Mouse (Mus musculus): ENCODE measurements around the gene Upf3a.
"Not testable (repeated sequence)": the region's sequence is repeated elsewhere in the genome, so short reads cannot be mapped to it uniquely, and the experiment has no call there.

Gene Upf3a

DNA sequence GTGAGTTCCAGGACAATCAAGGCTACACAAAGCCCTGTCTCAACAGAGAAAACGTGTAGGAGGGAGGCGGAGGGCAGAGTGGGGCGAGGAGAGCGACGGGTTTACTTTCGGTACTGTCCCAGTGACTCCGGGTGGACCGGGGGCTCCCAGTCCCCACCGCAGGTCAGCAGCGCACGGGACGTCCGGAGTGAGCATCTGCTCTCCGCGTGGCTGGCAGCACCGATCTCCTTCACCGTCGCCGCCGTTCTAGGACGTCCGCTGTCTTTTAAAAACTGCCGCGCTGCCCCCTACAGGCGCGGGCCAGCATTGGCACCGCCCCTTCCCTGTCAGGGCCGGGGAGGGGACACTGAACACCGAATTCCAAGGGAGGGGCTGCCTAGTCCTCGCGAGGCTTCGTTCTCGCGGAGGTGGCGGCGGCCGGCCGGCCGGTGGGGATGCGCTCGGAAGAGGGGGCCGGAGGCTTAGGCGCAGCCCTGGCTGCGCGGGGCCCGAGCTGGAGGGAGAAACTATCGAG, at the start of gene Upf3a:
TSS of gene Upf3a (plus strand) at position 366 of the 514 bp plus-strand sequence.
- peak; percentile 86 for DNase-seq (ENCODE audit: low read depth, low spot score)

DNA sequence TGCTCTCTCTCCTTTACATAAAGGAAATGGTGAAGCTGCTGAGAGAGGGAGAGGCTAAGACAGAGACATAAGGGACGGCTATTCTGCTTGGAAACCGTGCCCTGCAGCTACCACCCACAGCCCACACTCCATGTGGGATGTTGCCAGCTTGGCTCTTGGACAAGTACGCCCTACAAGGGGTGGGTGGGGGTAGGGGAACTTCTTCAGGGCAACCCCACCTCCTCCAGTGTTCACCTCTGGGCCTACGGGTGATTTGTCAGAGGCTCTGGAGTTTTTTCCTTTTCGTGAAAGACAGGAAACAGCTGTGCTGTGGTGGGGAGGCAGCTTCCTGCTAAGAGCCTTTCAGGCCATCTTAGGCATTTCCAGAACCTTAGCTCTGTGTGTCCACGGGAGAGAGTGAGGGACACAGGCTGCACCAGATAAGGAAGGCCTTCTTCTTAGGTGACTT, 45.1 kb upstream of the Upf3a start:
- no peak for DNase-seq (ENCODE audit: low read depth, low spot score)

DNA sequence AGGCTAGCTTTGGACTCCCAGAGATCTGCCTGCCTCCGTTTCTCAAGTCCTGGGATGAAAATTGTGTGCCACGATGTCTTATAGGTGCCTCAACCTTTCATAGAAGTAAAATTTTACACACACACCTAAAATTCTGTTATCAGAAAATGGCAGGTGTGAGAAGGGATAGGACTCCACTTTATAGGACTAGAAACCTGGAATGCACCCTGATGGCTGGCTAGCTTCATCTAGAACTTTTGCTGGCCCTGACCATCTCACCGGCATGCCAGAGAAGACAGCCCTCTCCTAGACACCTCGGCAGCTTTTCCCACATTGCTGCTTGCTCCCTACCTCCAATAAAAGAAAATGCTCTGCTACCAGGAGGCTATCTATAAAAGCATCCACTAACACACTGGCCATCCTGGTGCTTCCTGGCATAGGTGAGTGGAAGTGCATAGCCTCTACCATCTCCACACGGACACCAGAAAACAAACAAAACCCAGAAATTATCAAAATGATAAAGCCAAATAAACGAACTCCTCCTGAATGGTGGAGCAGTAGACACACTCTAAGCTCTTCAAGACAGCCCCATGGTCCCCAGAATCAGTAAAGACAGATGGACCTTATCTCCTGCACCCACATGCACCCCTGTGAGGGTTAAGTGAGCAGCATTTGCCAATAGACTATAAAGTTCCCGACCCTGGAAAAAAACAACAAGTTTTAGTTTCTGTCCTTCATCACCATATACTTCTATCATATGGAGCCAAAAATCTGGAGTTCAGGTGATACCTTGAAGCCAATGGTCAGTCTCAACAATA, 44.4 kb upstream of the Upf3a start:
- peak; percentile 60 for DNase-seq (ENCODE audit: low read depth, low spot score)

DNA sequence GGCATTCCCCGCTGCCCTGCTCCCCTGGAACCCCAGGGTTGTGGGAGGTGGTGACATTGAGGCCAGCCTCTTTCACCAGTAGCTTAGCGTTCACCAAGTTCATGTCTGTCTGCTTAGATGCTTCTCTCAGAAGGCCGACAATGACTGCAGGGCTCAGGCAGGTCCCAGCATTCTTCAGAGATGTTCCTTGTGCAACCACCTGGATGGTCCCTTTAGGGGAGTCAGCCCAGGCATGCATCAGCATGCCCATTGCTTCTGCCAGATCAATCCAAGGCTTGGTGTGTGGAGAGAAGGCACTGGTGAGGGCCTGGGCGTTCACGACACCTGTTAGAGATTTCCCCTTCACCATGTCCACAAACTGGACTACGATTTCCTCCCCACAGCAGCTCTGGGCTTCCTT, 39.2 kb upstream of the Upf3a start:
- not testable (repeated sequence) for DNase-seq (ENCODE audit: low read depth, low spot score)

DNA sequence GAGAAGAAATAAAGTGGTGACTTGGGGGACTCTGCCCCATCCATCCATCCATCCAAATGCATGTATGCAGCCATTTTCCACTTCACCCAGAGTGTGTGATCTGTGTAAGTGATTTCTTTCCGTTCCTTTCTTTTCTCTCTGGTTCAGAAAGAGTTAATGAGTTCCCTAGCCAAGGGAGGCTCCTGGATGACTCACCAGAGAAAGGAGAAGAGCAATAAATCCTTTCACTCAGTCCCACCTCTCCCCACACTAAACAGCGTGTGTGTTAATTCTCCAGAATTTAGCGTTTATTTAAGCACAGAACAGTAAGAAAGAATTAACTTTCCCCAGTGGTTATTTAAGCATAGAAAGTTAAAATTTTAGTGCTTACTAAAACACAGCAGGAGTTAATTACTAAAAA, 37.8 kb upstream of the Upf3a start:
- no peak for DNase-seq (ENCODE audit: low read depth, low spot score)

DNA sequence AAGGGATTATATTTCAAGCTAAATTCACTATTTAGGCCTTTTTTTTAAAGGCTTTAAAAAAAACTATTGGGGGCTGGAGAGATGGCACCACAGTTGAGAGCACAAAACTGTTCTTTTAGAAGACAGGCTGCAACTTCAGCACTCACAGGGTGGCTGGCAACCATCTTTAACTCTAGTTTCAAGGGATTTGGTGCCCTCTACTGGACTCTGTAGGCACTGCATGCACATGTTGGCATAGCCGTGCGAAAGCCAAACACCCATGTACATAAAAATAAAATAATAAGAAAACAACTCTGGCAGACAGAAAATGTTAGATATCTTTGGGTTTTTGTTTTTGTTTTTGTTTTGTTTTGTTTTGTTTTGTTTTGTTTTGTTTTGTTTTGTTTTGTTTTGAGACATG, 31.7 kb upstream of the Upf3a start:
- peak; percentile 65 for DNase-seq (ENCODE audit: low read depth, low spot score)

DNA sequence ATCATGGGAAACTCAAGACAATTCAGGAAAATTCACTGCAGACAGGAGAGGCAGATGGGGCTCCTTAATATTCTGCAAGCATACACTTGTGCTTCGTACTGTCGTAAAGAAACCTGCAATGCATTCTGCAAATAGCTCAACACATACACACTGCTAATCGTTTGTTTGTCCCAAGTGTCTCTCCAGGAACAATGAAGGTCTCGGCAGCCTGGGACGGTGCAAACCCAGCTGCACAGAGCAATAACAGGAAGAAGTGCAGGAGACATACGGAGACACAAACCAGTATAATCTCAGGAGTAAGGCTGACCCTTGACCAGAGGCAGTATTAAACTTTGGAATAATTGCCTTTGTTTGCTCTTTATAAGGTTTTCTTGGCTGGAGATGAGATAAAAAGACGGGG, 28.9 kb upstream of the Upf3a start:
- no peak for DNase-seq (ENCODE audit: low read depth, low spot score)

DNA sequence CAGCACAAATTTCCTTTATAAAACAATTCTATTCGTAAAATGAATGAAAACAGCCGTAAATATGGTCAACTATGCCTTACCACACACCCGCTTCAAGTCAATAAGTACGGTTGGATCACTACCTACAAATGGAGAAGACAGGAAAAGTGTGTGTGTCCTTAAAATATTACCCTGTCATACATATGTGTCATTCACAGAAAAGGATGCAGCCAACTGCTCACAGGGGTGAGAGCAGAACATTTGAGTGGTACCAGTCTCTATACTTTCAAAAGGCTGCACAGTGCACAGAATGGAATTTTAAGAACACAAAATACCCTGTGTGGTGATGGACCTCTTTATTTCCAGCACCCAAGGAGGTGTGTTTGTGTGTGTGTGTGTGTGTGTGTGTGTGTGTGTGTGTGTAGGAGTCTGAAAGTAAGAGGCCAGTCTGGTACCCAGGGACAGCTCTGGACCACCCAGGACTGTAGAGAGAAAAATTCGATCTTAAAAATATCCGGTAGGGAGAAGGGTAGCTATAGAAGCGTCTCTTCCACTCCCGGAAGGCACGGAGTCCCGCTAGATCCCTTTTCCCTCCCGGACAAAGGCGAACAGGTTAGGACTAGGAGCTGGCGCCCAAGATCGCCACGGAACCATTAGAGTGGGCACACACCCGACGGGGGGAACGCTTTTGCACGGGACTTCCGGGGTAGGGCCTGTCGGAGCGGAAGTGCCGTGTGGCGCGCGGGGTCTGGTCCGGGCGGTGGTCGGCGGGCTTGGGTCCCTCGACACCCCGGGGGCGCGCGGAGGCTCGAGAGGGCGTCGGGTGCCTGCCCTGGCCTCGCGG, 28.2 kb upstream of the Upf3a start, which contains the start of gene Cdc16:
TSS of gene Cdc16 (plus strand) at position 695 of the 823 bp plus-strand sequence.
- peak; percentile 68 for DNase-seq (ENCODE audit: low read depth, low spot score)

DNA sequence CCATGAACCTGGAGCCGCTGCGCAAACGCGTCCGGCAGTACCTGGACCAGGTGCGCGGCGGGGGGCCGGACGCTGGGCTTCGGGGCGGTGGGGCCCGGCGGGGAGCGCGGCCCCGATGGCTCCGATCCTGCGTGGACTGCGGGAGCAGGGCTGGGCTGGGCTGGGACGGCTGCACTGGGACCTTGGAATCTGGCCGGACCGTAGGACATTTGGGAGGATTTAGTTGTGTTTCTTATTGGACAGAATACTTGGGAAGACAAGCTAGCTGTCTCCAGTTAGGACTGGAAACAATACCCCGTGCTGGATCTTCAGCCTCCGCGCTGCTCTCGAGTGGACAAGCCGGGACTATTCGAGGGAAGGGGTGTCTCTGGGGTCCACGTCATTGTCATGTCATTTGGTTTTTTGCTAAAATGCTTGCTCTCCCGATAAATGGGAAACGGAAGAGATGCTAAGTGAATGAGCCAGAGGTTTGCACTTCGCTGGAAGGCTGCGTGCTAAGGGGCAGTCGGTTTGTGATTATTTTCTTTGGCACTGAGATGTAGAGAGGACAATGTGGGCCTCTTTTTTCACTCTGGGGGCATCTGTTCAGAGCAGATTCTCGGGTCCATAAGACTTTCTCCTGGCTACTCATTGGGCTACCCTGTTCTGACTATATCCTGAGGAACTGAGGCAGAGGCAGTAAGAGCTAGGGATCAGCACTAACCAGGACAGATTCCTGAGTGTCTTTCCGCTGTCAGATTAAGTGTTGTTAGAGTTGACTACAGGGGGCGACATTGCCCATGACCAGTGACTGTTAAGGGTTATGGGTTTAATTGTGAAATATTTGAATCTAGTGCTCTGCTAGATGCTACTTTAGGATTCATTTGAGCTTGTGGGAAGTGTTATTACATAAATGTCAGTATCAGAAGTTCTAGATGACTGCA, 27.3 kb upstream of the Upf3a start:
- peak; percentile 59 for DNase-seq (ENCODE audit: low read depth, low spot score)

DNA sequence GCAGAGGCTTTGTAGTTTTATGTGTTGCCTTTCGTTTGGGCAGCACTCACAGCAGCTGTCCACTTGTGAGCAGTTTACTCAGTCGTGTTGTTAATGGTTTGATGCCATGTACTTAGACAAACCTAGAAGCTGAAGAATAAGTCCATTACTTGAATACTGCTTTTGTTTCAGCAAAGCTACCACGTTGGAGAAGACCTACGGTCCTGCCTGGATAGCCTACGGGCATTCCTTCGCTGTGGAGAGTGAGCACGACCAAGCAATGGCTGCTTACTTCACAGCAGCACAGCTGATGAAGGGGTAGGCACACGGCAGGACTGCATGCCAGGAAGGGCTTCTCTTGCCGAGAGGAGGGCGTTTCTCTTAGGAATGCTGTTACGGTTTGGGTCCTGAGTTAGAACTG, 16.2 kb upstream of the Upf3a start:
- DNase-seq (ENCODE audit: low read depth, low spot score): no peak

DNA sequence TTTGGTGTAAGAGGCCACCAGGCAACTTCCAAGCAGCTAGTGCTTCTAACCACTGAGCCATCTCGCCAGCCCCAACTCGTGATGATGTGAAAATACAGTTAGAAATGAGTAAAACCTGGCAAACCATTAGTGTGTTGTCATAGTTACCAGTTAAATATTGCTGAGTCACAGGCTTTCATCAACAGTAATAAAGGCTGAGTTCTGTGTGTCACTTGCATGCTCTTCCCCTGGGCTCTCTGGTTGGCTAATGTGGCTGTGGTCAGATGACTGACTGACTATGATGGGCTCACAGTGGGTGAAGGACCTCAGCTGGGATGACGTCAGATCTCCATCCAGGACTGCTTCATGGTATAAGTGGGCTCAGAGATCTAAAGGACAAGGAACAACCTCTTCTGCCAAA, 4.9 kb upstream of the Upf3a start:
- no peak for DNase-seq (ENCODE audit: low read depth, low spot score)

DNA sequence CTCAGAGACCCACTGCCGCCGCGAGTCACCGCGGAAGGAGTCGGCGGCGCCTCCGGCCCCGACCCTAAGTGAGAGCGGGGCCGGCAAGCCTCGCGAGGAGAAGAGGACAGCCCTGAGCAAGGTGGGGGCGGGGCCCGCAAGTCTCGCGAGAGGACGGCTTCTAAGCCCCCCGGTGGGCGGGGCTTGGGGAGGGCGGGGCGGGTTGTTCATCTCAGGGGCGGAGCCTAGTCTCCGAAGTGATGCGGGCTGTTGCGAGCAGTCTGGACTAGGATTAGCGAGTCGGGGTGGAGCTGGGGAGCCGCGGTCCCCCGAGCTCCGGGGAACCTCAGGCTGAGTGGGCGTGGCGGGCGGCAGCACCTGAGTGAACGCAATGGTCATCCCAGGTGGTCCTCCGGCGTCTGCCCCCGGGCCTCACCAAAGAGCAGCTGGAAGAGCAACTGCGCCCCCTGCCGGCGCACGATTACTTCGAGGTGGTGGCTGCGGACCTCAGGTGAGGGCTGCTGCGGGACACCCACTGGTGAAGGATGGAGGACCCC, 417 bp downstream of the Upf3a start:
- DNase-seq (ENCODE audit: low read depth, low spot score): peak; percentile 95

DNA sequence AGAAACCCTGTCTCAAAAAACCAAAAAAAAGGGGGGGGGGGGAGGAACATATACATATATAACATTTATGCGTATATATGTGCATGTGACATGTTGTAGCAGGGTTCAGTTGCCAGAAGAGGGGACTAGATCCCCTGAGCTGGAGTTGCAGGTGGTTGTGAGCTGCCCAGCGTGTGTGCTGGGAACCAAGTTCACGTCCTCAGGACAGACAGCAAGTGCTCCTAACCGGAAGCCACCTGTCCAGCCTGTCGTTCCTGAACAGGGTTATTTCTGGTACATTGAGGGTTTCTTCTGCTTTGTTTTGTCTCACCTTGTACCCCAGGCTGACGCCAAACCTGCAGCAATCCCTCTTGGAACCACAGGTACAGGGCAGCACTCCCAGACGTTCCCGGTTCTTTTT, 4.2 kb downstream of the Upf3a start:
- no peak for DNase-seq (ENCODE audit: low read depth, low spot score)

DNA sequence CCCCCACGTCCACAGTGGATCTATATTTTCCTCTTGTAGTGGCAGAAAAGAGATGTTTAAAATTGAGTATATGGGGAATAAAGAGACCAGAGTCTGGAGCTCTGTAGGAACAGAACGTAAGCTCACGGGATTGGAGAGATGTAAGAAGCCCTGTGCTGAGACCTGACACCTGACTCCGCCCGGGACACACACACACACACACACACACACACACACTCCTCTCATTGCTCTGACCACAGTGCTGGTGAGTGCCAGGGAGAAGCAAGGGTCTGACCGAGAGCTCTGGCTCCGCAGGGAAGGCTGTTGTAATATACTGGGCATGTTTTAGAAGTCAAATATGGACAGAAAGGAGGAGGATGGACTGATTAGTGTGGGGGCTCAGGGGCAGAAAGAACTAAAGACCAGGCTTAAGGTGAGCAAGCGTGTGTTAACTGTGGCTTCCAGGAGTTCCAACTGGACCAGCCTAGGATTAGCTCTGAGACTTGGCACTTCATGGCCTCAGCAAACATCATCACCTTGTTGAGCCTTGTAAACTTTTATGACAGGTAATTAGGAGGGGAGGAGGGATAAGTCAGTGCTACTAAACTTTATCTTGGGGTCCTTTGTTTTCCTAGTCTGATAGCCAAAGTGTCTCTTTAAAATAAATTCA, 7.8 kb downstream of the Upf3a start:
- DNase-seq (ENCODE audit: low read depth, low spot score): no peak

DNA sequence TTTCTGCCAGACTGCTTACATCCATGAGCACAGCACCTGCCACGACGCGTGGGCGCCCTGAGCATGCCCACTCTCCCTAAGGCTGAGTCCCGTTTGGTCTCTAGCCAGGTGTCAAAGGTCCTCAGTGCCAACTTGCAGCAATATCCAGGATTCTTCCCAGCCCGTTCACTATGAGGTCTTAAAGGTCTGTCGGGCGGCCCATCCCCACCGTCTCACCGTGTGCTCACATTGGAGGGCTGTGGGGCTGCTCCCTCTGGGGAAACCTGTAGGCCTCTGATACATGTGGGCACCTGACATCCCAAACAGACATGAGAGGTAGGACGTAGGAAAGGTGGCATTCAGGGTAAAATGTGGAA, 8.3 kb downstream of the Upf3a start:
- DNase-seq (ENCODE audit: low read depth, low spot score): no peak

DNA sequence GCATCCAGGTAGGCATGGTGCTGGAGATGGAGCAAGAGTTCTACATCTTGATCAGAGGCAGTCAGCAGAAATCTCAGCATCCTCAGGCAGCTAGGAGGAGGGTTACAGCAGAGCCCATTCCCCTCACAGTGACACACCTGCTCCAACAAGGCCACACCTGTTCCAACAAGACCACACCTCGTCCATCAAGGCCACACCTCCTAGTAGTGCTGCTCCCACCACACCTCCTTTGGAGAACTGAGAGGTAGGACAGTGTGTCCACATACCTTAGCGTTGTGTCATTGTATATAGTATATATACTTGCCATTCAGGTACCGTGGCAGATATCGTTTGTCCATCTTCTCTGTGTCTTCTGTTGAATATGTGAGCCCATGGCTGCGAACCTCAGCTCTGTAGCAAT, 12.3 kb downstream of the Upf3a start:
- DNase-seq (ENCODE audit: low read depth, low spot score): no peak

DNA sequence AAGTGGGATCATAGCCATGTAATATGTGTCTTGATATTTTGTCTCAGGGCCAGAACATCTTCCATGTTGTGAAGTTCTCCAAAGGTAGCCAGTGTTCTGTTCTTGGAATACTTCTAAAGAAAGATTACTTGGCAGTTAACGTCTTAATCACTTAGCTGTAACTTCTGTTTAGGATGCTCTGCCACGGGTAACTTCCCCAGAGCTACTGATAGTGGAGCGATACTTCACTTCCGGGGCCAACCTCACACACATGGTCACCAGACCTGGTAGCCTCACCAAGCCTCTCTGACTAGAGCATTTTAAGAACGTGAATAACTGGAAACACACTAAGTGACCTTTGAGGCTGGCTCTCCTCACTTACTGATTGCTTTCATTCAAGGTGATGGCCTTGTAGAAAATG, 14.2 kb downstream of the Upf3a start:
- DNase-seq (ENCODE audit: low read depth, low spot score): no peak

DNA sequence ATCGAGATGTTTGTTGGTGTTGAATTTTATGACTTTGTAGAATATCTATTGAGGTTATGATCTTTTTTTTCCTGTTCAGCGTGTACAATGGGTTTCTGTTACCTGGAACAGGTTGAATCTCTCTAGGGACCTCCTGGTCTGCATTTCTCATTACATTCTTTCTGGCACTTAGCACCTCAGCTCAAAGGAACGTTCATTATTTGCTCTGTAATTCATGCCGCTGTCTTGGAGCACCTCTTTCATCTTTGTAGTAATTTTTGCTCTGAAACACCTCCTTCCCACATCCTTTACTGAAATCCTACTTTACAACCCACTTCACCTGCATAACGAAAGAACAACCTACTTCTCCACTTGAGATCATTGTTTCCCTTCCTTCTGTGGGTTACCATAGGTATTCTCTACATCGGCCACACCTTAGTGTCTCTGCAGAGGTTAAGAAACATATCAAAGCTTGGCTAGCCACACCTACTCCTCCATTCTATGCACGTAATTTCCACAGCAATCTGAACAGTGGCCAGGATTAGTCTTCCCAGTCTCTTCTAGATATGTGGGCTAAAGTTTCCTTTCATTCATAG, 43.3 kb downstream of the Upf3a start:
- no peak for DNase-seq (ENCODE audit: low read depth, low spot score)

DNA sequence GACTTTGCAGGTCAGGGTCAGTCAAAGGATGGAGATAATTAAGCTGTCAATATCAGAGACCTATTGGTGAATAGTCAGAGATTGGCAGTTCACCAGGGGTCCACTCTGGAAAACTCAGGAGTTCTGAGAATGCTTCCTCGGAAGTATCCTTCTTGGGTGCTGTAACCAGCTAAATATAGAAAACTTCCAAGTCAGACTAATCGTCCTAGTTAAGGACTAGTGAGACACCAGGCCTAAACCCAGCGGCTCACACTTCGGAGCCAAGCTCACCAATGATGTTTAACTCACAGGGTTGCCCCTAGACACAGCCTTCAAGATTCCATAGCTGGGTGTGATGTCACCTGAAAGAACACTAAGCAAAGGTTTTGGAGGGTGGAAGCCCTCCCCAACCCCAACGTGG, 52.9 kb downstream of the Upf3a start, which contains the start of gene AF366264:
TSS of gene AF366264 (minus strand) at position 101 of the 400 bp plus-strand sequence.
- DNase-seq (ENCODE audit: low read depth, low spot score): not testable (repeated sequence)

DNA sequence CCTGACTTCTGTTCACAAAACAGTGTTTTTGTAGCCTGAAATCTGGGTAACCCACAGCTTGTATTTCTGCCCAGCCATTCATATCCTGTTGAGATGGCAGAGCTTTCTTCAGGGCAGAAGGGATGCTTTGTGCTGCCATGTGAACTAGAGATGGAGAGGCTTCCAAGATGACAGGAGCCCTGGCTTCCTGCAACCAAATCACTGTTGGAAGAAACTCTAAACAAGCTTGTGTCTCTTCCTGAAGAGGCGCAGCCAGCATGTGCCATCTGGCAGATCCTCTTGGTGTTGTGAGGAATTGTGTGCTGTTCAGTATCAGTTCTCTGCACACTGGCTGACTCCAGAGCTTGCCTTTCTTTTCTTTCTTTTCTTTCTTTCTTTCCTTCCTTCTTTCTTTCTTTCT, 57.9 kb downstream of the Upf3a start:
- DNase-seq (ENCODE audit: low read depth, low spot score): not testable (repeated sequence)

All from c-Kit-negative CD71-positive TER-119-positive erythroid progenitor cells, embryonic 14.5 days (primary cell).